Mouse (Mus musculus): ENCODE data around the gene Pold4. TPM values are rescaled to one million over a fixed set of nuclear protein-coding genes. Genes with fewer than 3 reads are reported as not detected.

Gene Pold4
- polyA plus RNA-seq, 1 experiment from 2014 or later = 35.0 TPM

DNA sequence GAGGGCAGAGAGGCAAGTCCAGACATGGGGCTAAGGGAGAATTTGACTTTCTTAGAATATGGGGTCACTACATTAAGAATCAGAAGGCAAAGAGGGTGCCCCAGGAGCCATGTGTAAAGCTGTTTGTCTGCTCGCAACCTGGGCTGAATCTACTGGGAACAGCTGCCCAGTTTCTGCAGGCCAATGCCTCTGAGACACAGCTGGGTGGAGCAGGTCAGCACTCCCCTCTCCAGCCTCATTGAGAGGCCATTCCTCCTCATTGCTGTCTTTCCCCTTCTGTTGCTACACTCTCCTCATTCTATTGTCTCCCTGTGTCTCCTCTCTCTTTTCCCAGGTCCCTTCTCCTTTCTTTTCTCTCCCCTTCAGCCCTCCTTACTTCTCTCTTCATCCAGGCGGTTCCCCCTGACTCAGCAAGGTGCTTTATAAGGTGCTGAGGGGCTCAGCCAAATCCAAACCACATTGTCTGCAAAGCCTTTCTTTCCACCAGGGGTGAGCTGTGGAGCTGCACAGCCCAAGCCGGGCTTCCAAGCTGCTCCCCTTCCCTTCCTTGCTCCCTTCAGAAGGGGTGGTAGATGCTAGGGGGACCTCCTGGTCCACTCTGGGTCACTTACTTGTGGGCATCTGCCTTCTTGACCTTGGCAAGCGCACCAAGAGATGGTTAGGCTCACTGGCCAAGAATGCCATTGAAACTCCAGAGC is 19.7 kb upstream of the Pold4 start:
- Histone ChIP-seq H3K36me3 (no peaks in the 10 kb centered on the region), H3K27ac (no peak overlapping the region), H3K27me3 (replicated peaks) (0 out of 2 replicates have a peak, but pooled peaks cover 3% of the 10 kb centered on the region), H3K9ac (peak overlapping the region; percentile 5; the same call in 1 of the 2 replicates), H3K9me3 (no peaks in the 10 kb centered on the region), H3K4me1 (replicated peaks) (peaks cover 42% of the 10 kb centered on the region), H3K4me2 (replicated peaks) (no peak overlapping the region), H3K4me3 (replicated peaks) (no peak overlapping the region)
- no peak for ATAC-seq
- WGBS = 66% methylated on average over 4 of the region's 4 CpGs

GRCm38 (mm10) chr19:4213524-4213974 is 18.1 kb upstream of the Pold4 start:
- WGBS = 11% methylated on average over 9 of the region's 9 CpGs
- peak overlapping the region; percentile 87 for H3K4me3 ChIP-seq (replicated peaks)
- H3K9me3 ChIP-seq = no peaks in the 10 kb centered on the region
- H3K4me1 ChIP-seq (replicated peaks) = peaks cover 56% of the 10 kb centered on the region
- no peaks in the 10 kb centered on the region for H3K36me3 ChIP-seq
- 0 out of 2 replicates have a peak, but pooled peaks cover 3% of the 10 kb centered on the region for H3K27me3 ChIP-seq (replicated peaks)
- H3K4me2 ChIP-seq (replicated peaks) = peak overlapping the region; percentile 91
- H3K9ac ChIP-seq = peak overlapping the region; percentile 97
- ATAC-seq = peak; percentile 34
- H3K27ac ChIP-seq = peak overlapping the region; percentile 95

DNA sequence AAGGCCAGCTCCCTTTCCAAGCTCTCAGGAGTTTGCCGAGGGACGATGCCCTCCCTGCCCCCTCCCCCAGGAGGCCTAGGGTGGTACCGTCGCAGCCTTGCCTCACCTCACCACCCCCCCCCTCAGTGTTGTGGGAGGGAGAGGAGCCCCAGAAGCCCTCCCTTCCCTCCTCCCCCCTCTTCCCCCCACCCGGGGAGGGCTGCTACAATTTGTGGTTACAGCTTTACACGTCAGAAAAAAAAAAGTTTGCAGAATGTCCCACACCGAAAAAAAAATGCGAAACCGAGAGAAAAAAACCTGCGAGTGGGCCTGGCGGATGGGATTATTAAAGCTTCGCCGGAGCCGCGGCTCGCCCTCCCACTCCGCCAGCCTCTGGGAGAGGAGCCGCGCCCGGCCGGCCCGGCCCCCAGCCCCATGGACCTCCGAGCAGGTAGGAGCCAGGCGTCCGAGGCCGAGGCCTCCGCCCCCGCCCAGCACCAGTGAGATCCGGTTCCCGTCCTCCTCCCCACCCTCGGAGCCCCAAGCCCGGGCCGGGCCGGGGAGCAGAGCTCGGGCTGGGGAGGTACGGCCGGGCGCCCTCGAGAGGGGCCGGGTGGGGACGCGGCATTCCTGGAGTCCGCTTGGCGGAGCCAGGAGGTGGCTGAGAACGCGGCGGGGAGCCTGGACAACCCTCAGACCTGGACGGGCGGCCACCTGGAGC is 17.5 kb upstream of the Pold4 start, which contains the start of the genes Clcf1 and AC109138.7:
Gene Clcf1 (plus strand): TSS at position 168 of the 700 bp plus-strand sequence.
Gene AC109138.7 (plus strand): TSS at position 287 of the 700 bp plus-strand sequence.
- Histone ChIP-seq H3K9me3 (no peaks in the 10 kb centered on the region), H3K9ac (peak within 1 kb of the TSS; percentile 97), H3K36me3 (no peaks in the 10 kb centered on the region), H3K4me1 (replicated peaks) (peaks cover 57% of the 10 kb centered on the region), H3K27me3 (replicated peaks) (0 out of 2 replicates have a peak, but pooled peaks cover 3% of the 10 kb centered on the region), H3K4me2 (replicated peaks) (peak within 1 kb of the TSS; percentile 91), H3K27ac (peak within 1 kb of the TSS; percentile 95), H3K4me3 (replicated peaks) (peak within 1 kb of the TSS; percentile 87)
- ATAC-seq = peak; percentile 60
- WGBS = under 1% methylated on average over 49 of the region's 49 CpGs

- 0 out of 2 replicates have a peak, but pooled peaks cover 3% of the 10 kb centered on the region for H3K27me3 ChIP-seq (replicated peaks)
- H3K9me3 ChIP-seq = no peaks in the 10 kb centered on the region
- peak; percentile 44 for ATAC-seq
- peak overlapping the region; percentile 91 for H3K4me2 ChIP-seq (replicated peaks)
- peak overlapping the region; percentile 87 for H3K4me3 ChIP-seq (replicated peaks)
- no peaks in the 10 kb centered on the region for H3K36me3 ChIP-seq
- under 1% methylated on average over 66 of the region's 81 CpGs for WGBS
- H3K4me1 ChIP-seq (replicated peaks) = peaks cover 64% of the 10 kb centered on the region
- peak overlapping the region; percentile 97 for H3K9ac ChIP-seq
- H3K27ac ChIP-seq = peak overlapping the region; percentile 95
Measured at GRCm38 (mm10) chr19:4214771-4215450, 16.8 kb upstream of the Pold4 start.

GRCm38 (mm10) chr19:4215451-4215840 is 16.3 kb upstream of the Pold4 start:
- Histone ChIP-seq H3K4me1 (replicated peaks) (peaks cover 69% of the 10 kb centered on the region), H3K9me3 (no peaks in the 10 kb centered on the region), H3K4me2 (replicated peaks) (peak overlapping the region; percentile 91), H3K4me3 (replicated peaks) (peak overlapping the region; percentile 87), H3K27ac (peak overlapping the region; percentile 95), H3K27me3 (replicated peaks) (0 out of 2 replicates have a peak, but pooled peaks cover 3% of the 10 kb centered on the region), H3K9ac (peak overlapping the region; percentile 97), H3K36me3 (no peaks in the 10 kb centered on the region)
- ATAC-seq = no peak
- 2% methylated on average over 19 of the region's 21 CpGs for WGBS

DNA sequence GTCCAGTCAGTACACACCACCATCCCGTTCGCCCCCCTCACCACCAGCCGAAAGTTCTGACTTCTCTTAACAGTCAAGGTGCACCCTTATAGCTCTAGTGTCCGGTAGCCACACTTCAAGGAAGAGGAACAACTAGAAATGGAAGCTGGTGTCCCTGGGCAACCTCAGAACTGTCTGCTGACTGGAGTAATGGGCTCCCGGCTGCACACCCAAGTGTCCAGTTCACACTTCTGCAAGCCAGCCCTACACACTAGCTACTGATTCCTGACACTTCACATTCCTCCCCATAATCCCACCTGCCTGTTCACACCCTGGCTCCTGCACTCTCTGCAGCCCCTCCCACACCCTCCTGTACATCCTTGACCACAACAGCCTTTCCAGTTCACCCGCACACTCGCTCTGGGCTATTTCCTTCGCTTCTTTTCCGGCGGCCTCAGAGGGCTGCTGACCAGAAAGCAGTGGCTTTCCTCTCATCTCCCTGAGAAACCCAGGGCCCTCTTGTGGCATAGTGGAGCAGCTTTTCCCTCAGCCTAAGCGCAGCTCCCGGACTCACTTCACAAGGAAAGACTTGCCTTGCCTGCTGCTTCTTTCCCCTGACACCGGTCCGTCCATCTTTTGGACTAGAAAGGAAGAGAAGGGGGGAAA is 15.5 kb upstream of the Pold4 start:
- Histone ChIP-seq H3K9ac (peak overlapping the region; percentile 39; the same call in 1 of the 2 replicates), H3K27me3 (replicated peaks) (0 out of 2 replicates have a peak, but pooled peaks cover 3% of the 10 kb centered on the region), H3K4me1 (replicated peaks) (peaks cover 76% of the 10 kb centered on the region), H3K36me3 (no peaks in the 10 kb centered on the region), H3K9me3 (no peaks in the 10 kb centered on the region), H3K27ac (peak overlapping the region; percentile 70), H3K4me3 (replicated peaks) (peak overlapping the region; percentile 87), H3K4me2 (replicated peaks) (peak overlapping the region; percentile 91)
- no peak for ATAC-seq
- WGBS = 13% methylated on average over 14 of the region's 14 CpGs

DNA sequence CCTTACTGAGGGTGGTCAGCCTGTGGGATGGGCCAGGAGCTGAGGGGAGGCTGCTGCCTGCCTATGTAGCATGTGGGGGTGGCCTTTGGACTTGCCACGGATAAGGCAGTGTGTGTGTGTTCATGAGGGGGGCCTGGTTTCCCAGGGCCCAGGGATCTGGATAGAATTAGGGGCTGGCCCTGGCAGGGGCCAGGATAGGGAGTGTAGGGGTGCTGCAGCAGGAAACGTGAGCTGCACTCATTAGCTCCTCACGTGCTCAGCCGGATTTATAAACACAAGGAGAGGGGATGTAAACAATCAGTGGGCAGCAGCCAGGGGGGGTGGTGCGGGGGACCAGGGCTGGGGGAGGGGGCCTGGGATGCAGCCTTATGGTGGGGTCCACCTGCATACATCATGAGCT is 14.6 kb upstream of the Pold4 start:
- peak; percentile 26 for ATAC-seq
- Histone ChIP-seq H3K4me1 (replicated peaks) (peaks cover 85% of the 10 kb centered on the region), H3K4me2 (replicated peaks) (peak overlapping the region; percentile 91), H3K4me3 (replicated peaks) (peak overlapping the region; percentile 87; the same call in 1 of the 2 replicates), H3K27me3 (replicated peaks) (0 out of 2 replicates have a peak, but pooled peaks cover 2% of the 10 kb centered on the region), H3K36me3 (peaks cover under 1% of the 10 kb centered on the region; the same call in 1 of the 2 replicates), H3K9ac (peak overlapping the region; percentile 3; the same call in 1 of the 2 replicates), H3K27ac (peak overlapping the region; percentile 70), H3K9me3 (no peaks in the 10 kb centered on the region)
- 11% methylated on average over 5 of the region's 5 CpGs for WGBS

DNA sequence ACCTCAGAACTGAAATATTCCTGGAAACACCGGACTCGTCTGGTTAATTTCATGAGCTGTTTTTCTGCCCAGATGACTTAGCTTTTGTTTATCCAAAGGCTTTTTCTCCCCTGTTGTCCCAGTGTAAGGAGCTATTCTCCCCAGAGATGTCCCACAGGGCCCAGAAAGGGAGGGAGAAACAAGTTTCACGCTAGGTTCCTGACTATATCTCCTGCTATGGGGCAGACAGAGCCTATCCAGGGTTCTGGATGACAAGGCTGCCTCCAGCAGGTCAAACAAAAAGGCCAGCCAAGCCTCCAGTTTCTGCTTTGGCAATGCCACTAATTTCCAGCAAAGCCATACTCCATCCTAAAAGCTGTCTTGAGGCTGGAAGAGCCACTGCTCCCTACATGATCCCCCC is 13.8 kb upstream of the Pold4 start:
- Histone ChIP-seq H3K9ac (no peak overlapping the region), H3K27ac (peak overlapping the region; percentile 70), H3K4me3 (replicated peaks) (no peak overlapping the region), H3K36me3 (peaks cover 4% of the 10 kb centered on the region; the same call in 1 of the 2 replicates), H3K9me3 (no peaks in the 10 kb centered on the region), H3K27me3 (replicated peaks) (no peaks in the 10 kb centered on the region), H3K4me2 (replicated peaks) (peak overlapping the region; percentile 91; the same call in 1 of the 2 replicates), H3K4me1 (replicated peaks) (peaks cover 86% of the 10 kb centered on the region)
- ATAC-seq = no peak
- WGBS = 28% methylated on average over 3 of the region's 3 CpGs

GRCm38 (mm10) chr19:4218293-4218692 is 13.4 kb upstream of the Pold4 start:
- H3K27me3 ChIP-seq (replicated peaks) = no peaks in the 10 kb centered on the region
- no peak for ATAC-seq
- peaks cover 4% of the 10 kb centered on the region; the same call in 1 of the 2 replicates for H3K36me3 ChIP-seq
- H3K4me2 ChIP-seq (replicated peaks) = peak overlapping the region; percentile 91; the same call in 1 of the 2 replicates
- peak overlapping the region; percentile 64 for H3K27ac ChIP-seq
- H3K4me3 ChIP-seq (replicated peaks) = no peak overlapping the region
- no peaks in the 10 kb centered on the region for H3K9me3 ChIP-seq
- WGBS = 73% methylated on average over 11 of the region's 11 CpGs
- no peak overlapping the region for H3K9ac ChIP-seq
- H3K4me1 ChIP-seq (replicated peaks) = peaks cover 82% of the 10 kb centered on the region

GRCm38 (mm10) chr19:4218784-4219183 is 12.9 kb upstream of the Pold4 start:
- no peaks in the 10 kb centered on the region for H3K27me3 ChIP-seq (replicated peaks)
- no peak for ATAC-seq
- no peaks in the 10 kb centered on the region for H3K9me3 ChIP-seq
- no peak overlapping the region for H3K4me2 ChIP-seq (replicated peaks)
- peaks cover 8% of the 10 kb centered on the region; the same call in 1 of the 2 replicates for H3K36me3 ChIP-seq
- 64% methylated on average over 1 of the region's 1 CpGs for WGBS
- no peak overlapping the region for H3K27ac ChIP-seq
- H3K9ac ChIP-seq = no peak overlapping the region
- no peak overlapping the region for H3K4me3 ChIP-seq (replicated peaks)
- peaks cover 81% of the 10 kb centered on the region for H3K4me1 ChIP-seq (replicated peaks)

DNA sequence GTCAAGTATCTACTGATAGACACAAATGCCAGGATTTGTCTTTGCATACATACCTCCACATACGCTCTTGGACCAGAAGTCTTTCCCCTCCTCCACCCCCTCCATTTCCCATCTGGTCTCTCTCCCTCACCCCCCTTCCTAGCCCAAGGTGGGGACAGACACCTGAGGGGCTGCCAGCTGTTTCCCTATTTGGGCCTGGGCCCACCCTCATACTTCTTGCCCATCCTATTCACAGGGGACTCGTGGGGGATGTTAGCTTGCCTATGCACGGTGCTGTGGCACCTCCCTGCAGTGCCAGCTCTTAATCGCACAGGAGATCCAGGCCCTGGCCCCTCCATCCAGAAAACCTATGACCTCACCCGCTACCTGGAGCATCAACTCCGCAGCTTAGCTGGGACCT is 11.8 kb upstream of the Pold4 start:
- Histone ChIP-seq H3K36me3 (peaks cover 9% of the 10 kb centered on the region; the same call in 1 of the 2 replicates), H3K27ac (peak overlapping the region; percentile 79), H3K4me3 (replicated peaks) (no peak overlapping the region), H3K27me3 (replicated peaks) (no peaks in the 10 kb centered on the region), H3K4me2 (replicated peaks) (peak overlapping the region; percentile 48), H3K4me1 (replicated peaks) (peaks cover 78% of the 10 kb centered on the region), H3K9ac (no peak overlapping the region), H3K9me3 (no peaks in the 10 kb centered on the region)
- WGBS = 76% methylated on average over 6 of the region's 6 CpGs
- ATAC-seq = no peak

All from intestine, embryonic 15.5 days (tissue).